Mouse (Mus musculus): ENCODE data around the gene Obscn. TPM values are rescaled to one million over a fixed set of nuclear protein-coding genes. Genes with fewer than 3 reads are reported as not detected.
A peak's percentile ranks its signal among the peaks of the same experiment; 100 is the strongest.

Gene Obscn
- total and polyA plus RNA-seq, 3 experiments = 0.08 to 0.54 TPM; not detected in 1

DNA sequence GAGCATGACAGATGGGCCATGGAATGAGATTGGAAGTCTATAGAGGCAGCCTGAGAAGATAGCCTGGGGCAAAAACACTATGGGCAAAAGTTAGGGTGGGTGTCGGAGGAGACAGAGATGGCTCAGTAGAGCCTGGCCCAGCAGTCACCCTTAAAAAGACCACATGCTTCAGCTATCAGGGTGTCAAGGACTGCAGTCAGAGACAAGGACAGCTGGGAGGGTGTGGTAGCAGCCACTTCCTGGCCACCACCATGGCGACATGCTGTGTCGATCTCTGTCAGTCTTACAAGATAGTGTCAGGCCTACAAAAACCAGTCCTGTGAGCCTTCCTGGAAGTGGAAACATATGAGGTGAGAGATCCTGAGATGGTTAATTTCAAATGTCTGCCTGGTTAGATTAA lies 53.1 kb downstream of the Obscn start:
- Histone ChIP-seq H3K4me3 (ENCODE audit: control insufficient read depth in 1 of 2, insufficient read depth in 1 of 2, low read depth in 2 of 2, low read length in 2 of 2) (no peak overlapping the region), H3K36me3 (ENCODE audit: control insufficient read depth in 1 of 2, insufficient read depth in 2 of 2, low read length in 2 of 2) (no peaks in the 10 kb centered on the region), H3K27me3 (ENCODE audit: control insufficient read depth in 1 of 2, insufficient read depth in 2 of 2, low read length in 2 of 2) (no peaks in the 10 kb centered on the region), H3K9me3 (replicated peaks; ENCODE audit: insufficient read depth, low read length) (no peaks in the 10 kb centered on the region), H3K9ac (ENCODE audit: control insufficient read depth, low read depth, low read length, poor library complexity, severe bottlenecking) (no peak overlapping the region), H3K27ac (ENCODE audit: control insufficient read depth, low read depth, low read length) (no peak overlapping the region), H3K4me1 (ENCODE audit: control insufficient read depth in 1 of 2, insufficient read depth in 2 of 2, low read length in 2 of 2) (peaks cover 0 to 7% of the 10 kb centered on the region in 2 experiments; a peak in 2 of 4 replicates), H3K79me2 (ENCODE audit: control insufficient read depth, insufficient read depth, low read length, poor library complexity) (no peaks in the 10 kb centered on the region)
- TF ChIP-seq POLR2AphosphoS2 (IDR thresholded peaks at IDR 0.05; ENCODE audit: low read length) (no peak), TBP (IDR thresholded peaks at IDR 0.05; ENCODE audit: low read depth, low read length) (no peak), MEF2A (IDR thresholded peaks at IDR 0.05; ENCODE audit: extremely low read depth, insufficient replicate concordance, low read depth, low read length, poor library complexity, severe bottlenecking) (no peak), KAT2A (conservative IDR thresholded peaks at IDR 0.05; ENCODE audit: low read depth, low read length) (no peak), GATA1 (IDR thresholded peaks at IDR 0.05; ENCODE audit: low read depth, low read length) (peak; percentile 41; the same call in 1 of the 2 replicates), CTCF (IDR thresholded peaks at IDR 0.05 in 2 of 3, conservative IDR thresholded peaks at IDR 0.05 in 1 of 3; ENCODE audit: control insufficient read depth in 1 of 3, insufficient read depth in 1 of 3, low read depth in 2 of 3, low read length in 3 of 3, poor library complexity in 1 of 3, severe bottlenecking in 1 of 3) (no peak), MAX (IDR thresholded peaks at IDR 0.05; ENCODE audit: low read length) (peak; percentile 73), EP300 (IDR thresholded peaks at IDR 0.05; ENCODE audit: low read depth in 1 of 2, low read length in 2 of 2) (peak in 1 of 2 experiments; percentile 67; a peak in 2 of 4 replicates), MYC (IDR thresholded peaks at IDR 0.05; ENCODE audit: low read depth, low read length) (0 out of 2 replicates have a peak, but pooled peaks have one; percentile 29), POLR2AphosphoS5 (IDR thresholded peaks at IDR 0.05; ENCODE audit: borderline replicate concordance, low read depth, low read length) (no peak), MAZ (IDR thresholded peaks at IDR 0.05; ENCODE audit: low read depth, low read length) (no peak), USF2 (IDR thresholded peaks at IDR 0.05; ENCODE audit: borderline replicate concordance in 1 of 2, insufficient read depth in 1 of 2, low read depth in 1 of 2, low read length in 2 of 2) (no peak), ETS1 (IDR thresholded peaks at IDR 0.05; ENCODE audit: low read depth, low read length) (peak; percentile 66), ZKSCAN1 (IDR thresholded peaks at IDR 0.05; ENCODE audit: low read depth, low read length) (no peak), JUND (IDR thresholded peaks at IDR 0.05; ENCODE audit: low read depth, low read length) (no peak), TAL1 (IDR thresholded peaks at IDR 0.05; ENCODE audit: low read length) (0 out of 2 replicates have a peak, but pooled peaks have one; percentile 8), RCOR1 (IDR thresholded peaks at IDR 0.05; ENCODE audit: low read depth, low read length) (no peak), SIN3A (IDR thresholded peaks at IDR 0.05; ENCODE audit: low read length) (no peak), ZMIZ1 (IDR thresholded peaks at IDR 0.05; ENCODE audit: low read depth, low read length) (no peak)
- peak; percentile 74 for DNase-seq (ENCODE audit: low read depth, low spot score)

GRCm38 (mm10) chr11:59078311-59078710 lies 57.9 kb downstream of the Obscn start:
- peaks cover 0 to 7% of the 10 kb centered on the region in 2 experiments; a peak in 2 of 4 replicates for H3K4me1 ChIP-seq (ENCODE audit: control insufficient read depth in 1 of 2, insufficient read depth in 2 of 2, low read length in 2 of 2)
- DNase-seq (ENCODE audit: low read depth, low spot score) = no peak
- H3K9me3 ChIP-seq (replicated peaks; ENCODE audit: insufficient read depth, low read length) = no peaks in the 10 kb centered on the region
- no peak overlapping the region for H3K4me3 ChIP-seq (ENCODE audit: control insufficient read depth in 1 of 2, insufficient read depth in 1 of 2, low read depth in 2 of 2, low read length in 2 of 2)
- H3K9ac ChIP-seq (ENCODE audit: control insufficient read depth, low read depth, low read length, poor library complexity, severe bottlenecking) = no peak overlapping the region
- no peaks in the 10 kb centered on the region for H3K79me2 ChIP-seq (ENCODE audit: control insufficient read depth, insufficient read depth, low read length, poor library complexity)
- no peak overlapping the region for H3K27ac ChIP-seq (ENCODE audit: control insufficient read depth, low read depth, low read length)
- H3K27me3 ChIP-seq (ENCODE audit: control insufficient read depth in 1 of 2, insufficient read depth in 2 of 2, low read length in 2 of 2) = no peaks in the 10 kb centered on the region
- no peaks in the 10 kb centered on the region for H3K36me3 ChIP-seq (ENCODE audit: control insufficient read depth in 1 of 2, insufficient read depth in 2 of 2, low read length in 2 of 2)
- no peak for TF ChIP-seq BHLHE40 (IDR thresholded peaks at IDR 0.05; ENCODE audit: borderline replicate concordance, low read depth, low read length)
- no peak for TF ChIP-seq CHD1 (IDR thresholded peaks at IDR 0.05; ENCODE audit: low read depth, low read length)
- no peak for TF ChIP-seq HCFC1 (IDR thresholded peaks at IDR 0.05; ENCODE audit: low read depth, low read length)
- TF ChIP-seq NRF1 (IDR thresholded peaks at IDR 0.05; ENCODE audit: insufficient read depth, low read depth, low read length, poor library complexity, severe bottlenecking) = no peak
- no peak for TF ChIP-seq CTCF (IDR thresholded peaks at IDR 0.05 in 2 of 3, conservative IDR thresholded peaks at IDR 0.05 in 1 of 3; ENCODE audit: control insufficient read depth in 1 of 3, insufficient read depth in 1 of 3, low read depth in 2 of 3, low read length in 3 of 3, poor library complexity in 1 of 3, severe bottlenecking in 1 of 3)
- no peak for TF ChIP-seq EP300 (IDR thresholded peaks at IDR 0.05; ENCODE audit: low read depth in 1 of 2, low read length in 2 of 2)
- TF ChIP-seq RAD21 (IDR thresholded peaks at IDR 0.05; ENCODE audit: low read depth, low read length) = no peak
- TF ChIP-seq RCOR1 (IDR thresholded peaks at IDR 0.05; ENCODE audit: low read depth, low read length) = no peak
- TF ChIP-seq POLR2A (IDR thresholded peaks at IDR 0.05; ENCODE audit: control insufficient read depth in 1 of 2, insufficient read depth in 1 of 2, low read depth in 1 of 2, low read length in 2 of 2, poor library complexity in 1 of 2) = no peak

Data from MEL (cell line).